Mouse (Mus musculus) liver, embryonic 14 days (tissue): ENCODE data around the gene Tmem179b. TPM values are rescaled to one million over a fixed set of nuclear protein-coding genes. Genes with fewer than 3 reads are reported as not detected.

ENCODE experiments used
- polyA plus RNA-seq: library from polyadenylated mRNA; depleted of rRNA; stranded (reverse); fragments of >200 nt; gene quantifications from 2 replicates; pipeline ENCODE4 v1.2.3, GENCODE M21; 2012; rRNA removed

The Tmem179b gene
- polyA plus RNA-seq, 1 experiment, result 63.6 TPM

Other genes with a start within 250 kb of the Tmem179b start
- gene Slc22a8, start 183.2 kb downstream of the Tmem179b start, polyA plus RNA-seq, result 1.4 and 1.6 TPM in 2 replicates
- not detected in 2 replicates for gene Slc22a6, start 156.4 kb downstream of the Tmem179b start, polyA plus RNA-seq
- gene Chrm1, start 110.7 kb downstream of the Tmem179b start, polyA plus RNA-seq, result not detected in 2 replicates
- gene Slc3a2, start 51.1 kb downstream of the Tmem179b start, polyA plus RNA-seq, result 81.8 and 84.2 TPM in 2 replicates
- 32.2 and 39.3 TPM in 2 replicates for gene Wdr74, start 38.6 kb downstream of the Tmem179b start, polyA plus RNA-seq
- 0.75 and 1.0 TPM in 2 replicates for gene 1700092M07Rik, start 33.7 kb downstream of the Tmem179b start, polyA plus RNA-seq
- 31.7 and 36.3 TPM in 2 replicates for gene Stx5a, start 33.1 kb downstream of the Tmem179b start, polyA plus RNA-seq
- 85.1 and 95.1 TPM in 2 replicates for gene Nxf1, start 17.4 kb downstream of the Tmem179b start, polyA plus RNA-seq
- 33.9 and 43.4 TPM in 2 replicates for gene Tmem223, start 3.5 kb downstream of the Tmem179b start, polyA plus RNA-seq
- gene Taf6l, start 11.9 kb upstream of the Tmem179b start, polyA plus RNA-seq, result 7.1 and 8.8 TPM in 2 replicates
- gene Polr2g, start 24.1 kb upstream of the Tmem179b start, polyA plus RNA-seq, result 57.0 and 60.6 TPM in 2 replicates
- 0.74 and 1.0 TPM in 2 replicates for gene Zbtb3, start 28.1 kb upstream of the Tmem179b start, polyA plus RNA-seq
- gene Ttc9c, start 44.9 kb upstream of the Tmem179b start, polyA plus RNA-seq, result 16.9 and 19.7 TPM in 2 replicates
- gene Hnrnpul2, start 45.5 kb upstream of the Tmem179b start, polyA plus RNA-seq, result 42.8 and 44.0 TPM in 2 replicates
- 1.3 and 1.5 TPM in 2 replicates for gene AC129217.1, start 55.3 kb upstream of the Tmem179b start, polyA plus RNA-seq
- 15.4 and 21.0 TPM in 2 replicates for gene Bscl2, start 63.0 kb upstream of the Tmem179b start, polyA plus RNA-seq
- 0.01 and 0.05 TPM in 2 replicates for gene Gng3, start 64.7 kb upstream of the Tmem179b start, polyA plus RNA-seq
- gene Lrrn4cl, start 76.3 kb upstream of the Tmem179b start, polyA plus RNA-seq, result 0.12 TPM in 2 replicates
- gene Ubxn1, start 97.0 kb upstream of the Tmem179b start, polyA plus RNA-seq, result 66.5 and 70.7 TPM in 2 replicates
- gene Uqcc3, start 106.5 kb upstream of the Tmem179b start, polyA plus RNA-seq, result 24.0 and 25.5 TPM in 2 replicates
- 3.7 and 4.3 TPM in 2 replicates for gene Lbhd1, start 109.3 kb upstream of the Tmem179b start, polyA plus RNA-seq
- not detected in 2 replicates for gene Gm49403, start 109.5 kb upstream of the Tmem179b start, polyA plus RNA-seq
- 56.4 and 61.7 TPM in 2 replicates for gene 1810009A15Rik, start 114.4 kb upstream of the Tmem179b start, polyA plus RNA-seq
- 0.08 TPM in 1 of 2 replicates, not detected in the other for gene Gm49416, start 114.5 kb upstream of the Tmem179b start, polyA plus RNA-seq
- 10.3 and 12.8 TPM in 2 replicates for gene Ints5, start 118.5 kb upstream of the Tmem179b start, polyA plus RNA-seq
- 44.2 and 53.9 TPM in 2 replicates for gene Ganab, start 123.6 kb upstream of the Tmem179b start, polyA plus RNA-seq
- gene B3gat3, start 145.9 kb upstream of the Tmem179b start, polyA plus RNA-seq, result 22.5 and 27.4 TPM in 2 replicates
- gene Rom1, start 154.9 kb upstream of the Tmem179b start, polyA plus RNA-seq, result 1.9 and 2.8 TPM in 2 replicates
- gene Eml3, start 155.1 kb upstream of the Tmem179b start, polyA plus RNA-seq, result 9.7 and 11.0 TPM in 2 replicates
- gene Mta2, start 167.4 kb upstream of the Tmem179b start, polyA plus RNA-seq, result 20.0 and 28.3 TPM in 2 replicates
- 9.8 and 10.6 TPM in 2 replicates for gene Tut1, start 179.4 kb upstream of the Tmem179b start, polyA plus RNA-seq
- 194 and 208 TPM in 2 replicates for gene Eef1g, start 192.6 kb upstream of the Tmem179b start, polyA plus RNA-seq
- gene Ahnak, start 214.8 kb upstream of the Tmem179b start, polyA plus RNA-seq, result 0.90 and 1.2 TPM in 2 replicates